Mouse (Mus musculus): Measurements from ENCODE around the gene Pappa2.

Gene Pappa2

DNA sequence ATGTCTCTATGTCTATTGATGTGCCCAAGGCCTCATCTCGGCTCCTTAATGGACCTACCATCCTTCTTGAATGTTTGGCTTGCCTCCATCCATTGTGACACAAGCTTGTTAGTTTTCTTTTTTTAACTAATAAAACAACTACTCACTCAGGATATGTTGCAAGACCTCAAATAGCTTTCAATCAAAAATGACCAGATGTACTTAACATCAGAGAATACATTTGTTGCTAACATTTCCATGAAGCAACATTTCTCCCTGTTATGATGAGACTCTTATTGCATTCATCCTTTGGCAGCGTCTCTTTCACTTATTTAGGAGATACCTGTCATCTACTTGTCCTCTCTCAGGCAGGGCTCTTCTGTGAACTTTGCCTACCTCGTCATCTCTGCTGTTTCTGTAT lies 61.4 kb downstream of the Pappa2 start:
- POLR2A ChIA-PET = no interaction called here

DNA sequence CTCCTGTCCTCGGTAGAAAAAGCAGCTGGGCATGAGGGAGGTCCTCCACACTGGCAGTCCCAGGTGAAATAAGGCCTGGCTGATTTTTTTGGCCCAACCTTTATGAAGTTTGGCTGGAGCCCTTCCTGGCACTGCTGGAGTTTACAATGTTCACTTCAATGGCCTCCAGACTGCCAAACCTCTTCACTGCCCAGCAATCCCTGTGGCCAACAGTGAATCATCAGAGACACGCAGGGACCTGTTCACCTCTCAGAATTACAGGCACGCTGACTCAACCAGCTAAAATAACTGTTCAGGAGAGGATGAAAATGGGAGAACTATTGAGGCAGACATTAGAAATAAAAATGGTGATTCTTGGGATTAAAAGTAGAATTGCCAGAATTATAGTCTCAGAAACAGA lies 63.2 kb downstream of the Pappa2 start:
- CTCF ChIA-PET = no interaction called here
- POLR2A ChIA-PET = no interaction called here

More for the DNA sequence above, 61.4 kb downstream of the Pappa2 start:
- CTCF ChIA-PET = no interaction called here

DNA sequence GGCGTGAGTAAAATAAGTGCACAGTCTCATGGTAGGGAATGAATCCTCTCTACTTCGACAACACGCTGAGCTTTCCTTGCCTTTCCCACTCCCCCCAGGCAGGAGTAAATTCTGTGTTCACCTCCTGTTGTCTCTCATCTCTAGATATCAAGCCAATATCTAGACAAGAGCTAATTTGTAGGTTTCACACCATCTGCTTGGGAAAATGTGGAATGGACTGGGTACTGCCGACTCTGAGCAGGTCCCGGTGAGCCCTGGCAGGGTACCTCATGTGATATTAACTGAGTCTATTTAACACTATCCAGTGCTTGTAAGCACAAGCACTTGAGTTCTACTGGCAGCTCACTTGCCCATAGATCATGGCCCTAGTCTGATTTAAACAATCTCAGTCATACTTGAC lies 64.7 kb downstream of the Pappa2 start:
- ChIA-PET POLR2A (interaction anchor here in 1 of 4 experiments (0.6 kb wide), 1 partner anchor 11 kb away, joined by 3 read pairs; no protein-coding TSS in a partner anchor), CTCF (no interaction called here)

DNA sequence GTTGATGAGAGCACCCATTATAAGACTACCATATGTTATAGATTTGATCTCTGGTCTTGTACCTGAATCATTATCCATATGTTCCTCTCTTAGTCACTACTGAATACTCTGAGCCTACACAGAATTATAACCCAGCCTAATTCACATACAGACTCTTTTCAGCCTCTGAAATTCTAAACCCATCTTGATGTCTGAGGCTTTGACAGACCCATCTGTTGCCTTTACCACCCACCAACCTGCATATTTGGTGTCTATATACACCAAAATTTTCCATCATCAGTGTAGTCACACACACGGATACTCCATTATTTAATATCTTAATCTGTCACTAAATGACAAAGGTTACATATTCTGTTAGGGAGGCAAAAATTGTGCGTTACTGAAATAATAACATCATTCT lies 69.6 kb downstream of the Pappa2 start:
- ChIA-PET CTCF (no interaction called here), POLR2A (no interaction called here)

DNA sequence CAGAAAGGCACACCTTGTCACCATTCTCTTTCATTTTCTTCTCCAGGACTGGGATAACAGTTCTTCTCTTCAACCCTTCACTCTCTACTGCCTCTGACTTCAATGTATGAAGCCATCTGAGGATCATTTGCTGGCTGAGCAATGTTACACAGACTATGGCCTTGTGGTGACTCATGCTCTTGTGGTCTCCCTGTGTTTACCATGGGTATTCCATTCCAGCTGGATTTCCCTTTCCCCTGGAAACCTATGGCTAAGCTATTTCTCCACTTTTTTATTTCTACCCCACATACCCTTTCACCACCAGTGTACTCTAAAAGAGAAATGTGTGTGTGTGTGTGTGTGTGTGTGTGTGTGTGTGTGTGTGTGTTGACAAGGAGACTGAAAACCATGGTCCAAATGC lies 83.0 kb downstream of the Pappa2 start:
- ChIA-PET CTCF (no interaction called here), POLR2A (no interaction called here)

DNA sequence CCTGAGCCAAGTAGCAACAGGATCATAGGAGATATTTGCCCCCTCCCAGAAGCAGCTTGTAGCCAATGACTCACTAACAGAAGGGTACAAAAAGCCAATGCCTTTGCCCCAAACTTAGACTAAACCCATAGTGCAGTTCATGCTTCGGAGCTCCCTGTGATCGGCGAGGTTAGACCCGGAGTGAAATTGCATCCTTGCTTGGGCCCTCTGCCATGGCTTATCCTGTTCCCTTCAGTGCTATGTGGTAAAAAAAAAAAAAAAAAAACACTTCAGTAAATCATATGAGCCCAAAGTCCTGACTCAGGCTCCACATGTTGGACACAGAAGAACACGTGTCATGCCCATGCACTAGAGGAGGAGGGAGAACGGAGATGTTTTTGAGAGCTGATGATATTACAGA lies 85.8 kb downstream of the Pappa2 start:
- CTCF ChIA-PET = interaction anchor here in 1 of 4 experiments (0.6 kb wide), 2 partner anchors 134 to 831 kb away, joined by 4 to 14 read pairs; no protein-coding TSS in a partner anchor
- POLR2A ChIA-PET = no interaction called here

DNA sequence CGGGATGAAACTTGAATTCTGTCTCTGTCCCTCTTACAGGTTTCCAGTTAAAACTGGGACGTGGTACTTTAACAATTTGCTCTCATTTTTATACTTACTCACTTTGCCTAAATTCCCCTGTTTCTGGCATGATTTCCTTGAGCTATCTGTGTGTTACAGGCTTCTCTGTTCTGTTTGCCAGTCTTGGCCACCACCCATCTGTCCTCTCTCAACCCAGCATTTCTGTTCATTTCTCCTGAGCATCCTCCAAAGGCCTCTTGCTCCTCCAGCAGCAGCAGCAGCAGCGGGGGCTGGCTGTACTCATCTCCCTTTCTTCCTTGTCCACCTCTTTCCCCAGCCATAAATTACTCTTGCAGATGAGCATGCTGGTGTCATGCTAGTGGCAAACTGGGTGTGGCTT lies 104.8 kb downstream of the Pappa2 start:
- CTCF ChIA-PET = no interaction called here

DNA sequence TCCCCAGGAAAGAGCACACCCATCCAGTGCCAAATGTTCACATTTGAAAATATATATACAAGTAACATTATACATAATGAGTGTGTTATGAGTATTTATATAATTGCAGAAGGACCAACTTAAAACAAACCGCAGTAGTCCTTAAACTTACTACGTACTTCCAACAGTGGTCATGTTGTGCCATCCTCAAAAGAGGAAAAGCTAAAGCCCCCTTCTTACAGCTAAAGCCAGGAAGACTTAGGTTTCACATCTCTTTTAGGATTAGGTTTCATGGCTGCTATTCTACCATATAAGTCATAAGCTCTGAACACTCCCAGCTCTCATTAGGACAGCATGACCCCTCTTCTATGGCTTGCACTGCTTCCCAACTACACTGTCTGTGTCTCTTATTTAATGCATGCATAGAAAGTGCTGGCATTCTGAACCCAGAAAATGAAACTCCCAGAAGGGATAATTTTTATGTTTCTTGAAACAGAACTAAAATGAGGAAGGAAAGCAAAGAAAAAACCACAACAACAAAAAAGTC lies 105.7 kb downstream of the Pappa2 start:
- POLR2A ChIA-PET = no interaction called here
- CTCF ChIA-PET = no interaction called here

More for the DNA sequence above, 104.8 kb downstream of the Pappa2 start:
- POLR2A ChIA-PET = no interaction called here

DNA sequence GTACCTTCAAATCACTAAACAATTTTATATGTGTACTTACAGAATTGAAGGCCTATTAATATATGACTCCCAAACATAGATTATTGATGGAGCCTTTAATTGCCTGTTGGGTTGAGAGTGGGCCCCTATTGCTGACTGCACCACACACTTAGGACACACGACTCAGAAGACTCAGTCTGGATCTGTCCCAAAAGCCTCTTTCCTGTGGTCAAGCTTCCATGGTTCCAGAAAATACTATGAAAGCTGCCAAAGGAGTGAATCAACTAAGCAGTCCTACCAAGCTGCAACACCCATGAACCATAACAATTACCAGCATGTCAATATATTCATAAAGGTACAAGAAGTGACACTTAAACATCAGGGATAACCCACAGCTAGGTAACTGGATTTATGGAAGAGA lies 106.7 kb downstream of the Pappa2 start:
- ChIA-PET POLR2A (no interaction called here), CTCF (no interaction called here)

DNA sequence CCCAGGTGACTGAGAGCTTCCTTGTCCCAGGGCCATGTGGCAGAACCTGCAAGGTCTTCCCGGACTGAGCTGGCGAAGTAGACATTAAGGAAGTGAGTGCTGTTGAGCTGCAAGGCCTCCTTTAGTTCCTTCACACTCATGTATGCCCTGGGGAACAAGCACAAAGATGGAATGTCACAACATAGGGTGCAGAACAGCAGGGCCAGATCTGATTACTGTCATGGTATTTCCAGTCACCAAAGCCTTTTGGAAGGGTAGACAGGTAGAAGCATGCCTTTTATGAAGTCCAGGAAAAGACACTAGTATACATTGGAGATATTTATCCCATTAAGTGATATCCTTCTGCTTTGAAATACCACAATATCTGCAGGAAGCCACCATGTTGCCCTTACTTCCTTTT lies 108.9 kb downstream of the Pappa2 start:
- ChIA-PET POLR2A (no interaction called here), CTCF (no interaction called here)

DNA sequence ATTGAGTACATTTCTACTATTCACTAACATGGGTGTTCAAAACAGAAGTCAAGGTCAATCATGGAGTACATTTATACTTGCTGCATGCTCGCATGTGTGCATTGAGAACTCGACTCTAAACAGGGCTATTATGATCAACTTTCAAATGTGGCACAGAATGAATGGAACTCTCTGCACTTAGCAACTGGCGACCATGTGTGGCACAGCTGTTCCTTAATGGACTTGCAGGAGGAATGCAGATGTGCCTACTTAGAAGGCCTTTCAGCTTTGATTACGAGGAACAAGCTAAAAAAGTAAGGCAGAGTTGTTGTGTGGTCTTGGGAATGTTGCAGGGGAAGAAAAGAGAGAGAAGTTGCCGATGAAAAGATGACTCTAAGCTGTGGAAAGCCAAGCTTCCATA lies 120.1 kb downstream of the Pappa2 start:
- ChIA-PET POLR2A (no interaction called here), CTCF (no interaction called here)

DNA sequence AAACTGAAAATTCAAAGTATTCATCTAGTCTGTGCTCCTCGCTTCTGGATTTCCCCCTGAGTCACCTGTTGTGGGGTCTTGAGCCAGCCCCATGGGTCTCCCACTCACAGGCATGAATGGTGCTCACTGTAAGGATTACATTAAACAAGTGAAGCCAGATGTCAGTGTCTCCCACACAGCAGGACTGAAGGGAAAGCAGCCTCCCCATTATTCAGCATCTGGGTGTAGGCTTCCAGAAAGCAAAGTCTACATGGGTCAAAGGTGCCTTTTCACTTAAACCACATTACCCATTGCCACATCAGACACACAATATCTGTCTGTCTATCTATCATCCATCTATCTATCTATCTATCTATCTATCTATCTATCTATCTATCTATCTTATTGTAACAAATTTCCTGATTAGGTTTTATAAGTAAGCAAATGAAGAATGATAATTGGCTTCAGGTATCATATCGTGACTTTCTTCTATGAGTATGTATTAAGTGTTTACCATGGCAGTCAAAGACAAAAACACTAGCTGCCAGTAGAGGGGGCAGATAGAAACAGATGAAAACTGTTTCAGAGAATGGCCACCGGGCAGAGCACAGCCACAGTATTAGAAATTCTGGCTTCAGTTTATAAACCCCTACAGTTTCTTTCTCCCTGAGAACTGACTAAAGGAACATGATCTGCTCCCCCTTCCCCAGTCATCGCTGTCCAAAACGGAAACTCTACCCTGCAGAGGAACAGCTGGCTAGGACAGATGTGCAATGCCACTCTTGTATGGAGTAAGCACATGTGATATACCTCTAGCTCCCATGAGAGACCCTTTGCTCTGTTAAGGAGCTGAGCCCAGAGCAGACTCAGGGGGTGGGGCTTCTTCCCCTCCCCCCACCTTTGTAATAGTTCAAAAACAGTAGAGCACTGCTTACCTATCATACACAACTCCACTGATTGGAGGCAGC lies 126.1 kb downstream of the Pappa2 start:
- ChIA-PET CTCF (no interaction called here), POLR2A (no interaction called here)

DNA sequence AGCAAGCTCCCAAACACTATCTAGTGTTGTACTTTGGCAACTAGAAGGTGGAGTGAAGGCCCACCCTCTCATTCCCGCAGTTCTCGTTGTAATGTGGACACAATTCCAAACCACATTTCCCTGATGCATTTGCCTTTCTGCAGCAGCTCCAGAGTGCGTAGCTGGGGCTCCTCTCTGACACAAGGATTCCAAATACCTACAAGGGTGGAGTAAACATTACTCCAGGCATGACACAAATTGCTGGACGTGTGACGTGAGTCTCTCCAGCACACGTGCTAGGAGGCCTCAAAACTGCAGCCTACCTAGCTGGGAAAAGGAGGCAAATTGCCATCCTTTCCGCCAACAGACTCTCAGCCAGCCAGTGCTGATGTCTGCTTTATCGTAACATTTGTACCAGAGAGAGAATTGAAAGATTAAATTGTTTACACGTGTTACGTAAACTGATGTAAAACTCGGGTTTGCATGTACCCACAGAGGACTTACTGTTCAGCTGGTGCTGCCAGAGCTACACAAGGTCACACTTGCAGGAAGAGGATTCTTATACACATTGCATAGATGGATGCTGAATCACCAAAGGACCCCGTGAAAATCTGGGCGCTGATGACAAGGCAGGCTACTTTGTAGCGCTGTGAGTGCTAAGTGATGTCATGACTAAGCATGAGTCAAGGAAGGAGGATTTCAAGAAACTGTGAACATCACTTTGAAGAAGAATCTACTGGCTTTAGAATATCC lies 127.3 kb downstream of the Pappa2 start:
- CTCF ChIA-PET = no interaction called here
- POLR2A ChIA-PET = no interaction called here

DNA sequence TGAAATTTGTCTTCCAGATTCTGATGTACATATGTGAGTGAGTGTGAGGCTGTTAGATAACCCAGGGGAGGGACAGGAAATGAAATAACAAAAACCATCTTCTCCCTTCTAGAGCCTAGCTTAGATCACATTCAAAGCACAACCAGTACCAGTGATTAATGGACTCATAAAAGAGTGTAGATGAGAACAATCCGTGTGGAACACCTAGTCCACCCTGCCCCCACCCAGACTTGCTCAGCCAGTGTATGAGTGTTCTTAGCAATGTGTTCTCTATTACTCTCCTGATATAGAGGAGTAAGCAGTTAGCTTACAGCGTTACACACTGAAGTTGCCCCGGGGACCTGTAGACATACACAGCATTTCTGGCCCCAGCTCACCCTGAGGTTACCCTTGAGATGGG lies 129.8 kb downstream of the Pappa2 start:
- POLR2A ChIA-PET = no interaction called here

DNA sequence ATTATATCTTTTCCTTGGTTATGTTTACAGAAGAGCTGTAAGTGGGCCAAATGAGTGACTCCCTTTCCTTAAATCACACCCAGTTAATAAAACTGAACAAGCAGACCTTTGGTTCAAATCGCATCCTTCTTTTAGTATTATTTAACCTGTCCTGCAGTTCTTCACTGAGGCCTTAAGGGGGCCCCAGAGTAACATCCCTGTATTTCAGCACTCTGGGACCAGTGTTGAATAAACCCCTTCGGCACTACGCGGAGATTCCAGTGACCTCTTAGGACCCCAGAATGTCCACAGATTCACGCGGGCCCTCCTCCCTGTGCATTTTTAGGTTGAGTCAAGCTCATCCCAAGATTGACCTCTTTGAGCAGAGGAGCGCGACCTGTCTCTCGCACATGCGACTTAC lies 135.7 kb downstream of the Pappa2 start:
- ChIA-PET POLR2A (no interaction called here), CTCF (interaction anchor here in 1 of 4 experiments (0.8 kb wide), 1 partner anchor 173 kb away, joined by 3 read pairs; no protein-coding TSS in a partner anchor)

More for the DNA sequence above, 129.8 kb downstream of the Pappa2 start:
- CTCF ChIA-PET = interaction anchor here in 1 of 4 experiments (0.6 kb wide), 1 partner anchor 1684 kb away, joined by 3 read pairs; no protein-coding TSS in a partner anchor

DNA sequence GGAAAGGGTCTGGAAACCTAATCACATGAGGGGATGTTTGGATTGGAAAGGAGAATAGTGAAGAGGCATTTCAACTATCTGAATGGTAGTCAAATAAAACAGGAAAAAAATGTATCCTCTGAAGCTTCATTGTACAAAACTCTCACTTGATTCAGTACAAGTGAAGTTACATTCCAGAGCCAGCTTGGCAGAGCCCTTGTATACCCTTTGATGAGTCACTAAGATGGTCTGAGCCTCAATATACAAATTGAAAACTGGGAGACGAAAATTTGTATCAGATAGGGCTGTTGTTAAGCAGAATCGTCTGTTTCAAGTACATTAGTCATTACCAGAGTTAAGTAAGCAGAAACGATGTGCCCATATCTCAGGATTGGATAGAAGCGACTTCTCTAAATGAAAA lies 143.1 kb downstream of the Pappa2 start:
- CTCF ChIA-PET = no interaction called here
- POLR2A ChIA-PET = interaction anchor here in 1 of 4 experiments (0.5 kb wide), 1 partner anchor 348 kb away, joined by 4 read pairs; no protein-coding TSS in a partner anchor

DNA sequence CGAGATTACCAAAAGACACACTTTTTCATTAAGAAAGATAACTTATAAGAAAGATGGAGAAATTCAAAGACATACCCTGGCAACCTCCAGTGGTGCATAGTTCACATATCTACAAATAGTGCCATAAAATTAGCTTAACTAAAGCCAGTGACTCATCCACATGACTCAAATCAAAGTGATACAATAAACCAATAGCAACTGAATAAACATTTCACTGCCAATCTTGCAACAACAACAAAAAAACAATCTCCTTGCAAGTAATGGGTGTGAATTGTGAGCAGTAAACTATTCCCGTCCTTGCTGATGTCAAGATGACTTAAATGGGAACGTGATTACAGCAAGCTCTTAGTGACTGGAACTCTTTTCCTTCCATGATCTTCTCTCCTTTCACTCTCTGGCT lies 150.1 kb downstream of the Pappa2 start:
- ChIA-PET CTCF (interaction anchor here in 1 of 4 experiments (0.7 kb wide), 1 partner anchor 130 kb away, joined by 3 read pairs; no protein-coding TSS in a partner anchor), POLR2A (no interaction called here)

DNA sequence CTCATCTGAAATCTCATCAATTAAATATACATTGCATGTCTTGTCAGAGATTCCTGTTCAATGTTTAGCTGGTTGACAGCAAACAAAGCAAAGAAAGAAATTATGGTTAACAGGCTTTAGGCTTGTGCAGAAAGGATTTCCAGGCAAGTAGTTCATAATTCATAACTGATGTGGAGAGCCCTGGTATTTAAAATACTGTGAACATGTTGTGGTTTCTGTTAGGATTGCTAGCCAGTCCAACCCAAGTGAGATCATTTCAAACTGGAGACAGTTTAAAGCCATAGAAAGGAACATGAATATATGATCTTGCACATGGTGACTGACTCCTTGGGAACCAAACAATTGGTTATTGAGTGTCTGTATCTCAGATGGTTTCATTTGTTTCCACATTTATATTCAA lies 152.4 kb downstream of the Pappa2 start:
- ChIA-PET POLR2A (no interaction called here), CTCF (no interaction called here)

DNA sequence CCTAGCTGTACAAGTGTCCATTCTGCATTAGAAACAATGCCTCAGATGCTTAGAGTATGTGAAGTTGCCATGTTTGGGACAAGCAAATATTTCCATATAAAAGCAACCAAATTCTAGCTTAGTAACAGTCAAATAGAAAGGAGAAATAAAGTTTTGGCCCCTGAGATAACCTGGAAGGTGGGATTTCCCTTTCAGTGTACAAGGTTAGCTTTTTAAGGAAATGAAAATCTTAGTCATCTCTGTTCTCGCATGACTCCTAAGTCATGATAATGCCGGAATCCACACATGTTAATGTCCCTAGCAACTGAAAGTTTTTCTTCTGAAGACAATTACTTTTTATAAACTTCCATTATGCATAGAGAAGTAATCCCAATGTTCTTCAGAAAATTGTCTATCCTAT lies 160.6 kb downstream of the Pappa2 start:
- CTCF ChIA-PET = no interaction called here
- POLR2A ChIA-PET = no interaction called here

DNA sequence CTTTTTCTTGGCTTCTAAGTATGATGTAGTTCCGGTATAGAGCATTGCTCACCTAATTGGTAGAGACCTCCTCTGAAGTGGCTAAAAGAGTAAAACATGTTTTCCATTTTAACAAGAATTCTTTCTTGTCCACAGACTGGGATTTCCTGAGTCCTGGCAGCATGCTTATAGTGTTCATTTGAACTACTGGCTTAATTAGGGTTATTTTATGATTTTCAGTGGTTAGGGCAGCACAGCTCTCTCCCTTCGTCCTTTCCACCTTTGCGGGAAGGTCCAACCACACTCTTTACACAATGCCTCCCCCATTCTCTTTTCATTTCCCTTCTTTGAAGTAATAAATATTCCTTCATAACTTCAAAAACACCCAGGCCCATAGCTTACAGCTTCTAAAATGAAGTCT lies 163.8 kb downstream of the Pappa2 start:
- CTCF ChIA-PET = no interaction called here
- POLR2A ChIA-PET = no interaction called here

DNA sequence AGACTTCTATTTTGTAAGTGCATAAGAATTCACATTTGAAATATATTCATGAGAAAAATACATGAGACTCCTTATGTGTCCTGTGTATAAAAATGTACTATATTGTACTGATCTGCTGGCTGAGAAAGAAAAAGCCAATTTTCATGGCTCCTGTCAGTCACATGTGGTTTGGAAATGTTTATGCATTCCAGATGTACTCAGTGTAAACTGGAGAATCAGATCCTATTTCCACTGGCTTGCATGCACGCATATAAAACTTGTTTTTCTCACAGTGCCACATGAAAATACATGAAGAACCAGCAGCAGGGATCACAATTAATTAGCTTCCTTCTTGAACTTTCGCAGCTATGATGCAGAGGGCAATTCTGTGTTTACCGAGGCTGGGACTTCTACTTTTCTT lies 168.4 kb downstream of the Pappa2 start:
- ChIA-PET POLR2A (interaction anchor here in 1 of 4 experiments (0.7 kb wide), 1 partner anchor 259 kb away, joined by 7 read pairs; no protein-coding TSS in a partner anchor), CTCF (no interaction called here)

All from embryonic stem cell, embryonic (primary cell).